28 mouse cellular contexts compared by ENCODE assay signal in the genomic region with DNA sequence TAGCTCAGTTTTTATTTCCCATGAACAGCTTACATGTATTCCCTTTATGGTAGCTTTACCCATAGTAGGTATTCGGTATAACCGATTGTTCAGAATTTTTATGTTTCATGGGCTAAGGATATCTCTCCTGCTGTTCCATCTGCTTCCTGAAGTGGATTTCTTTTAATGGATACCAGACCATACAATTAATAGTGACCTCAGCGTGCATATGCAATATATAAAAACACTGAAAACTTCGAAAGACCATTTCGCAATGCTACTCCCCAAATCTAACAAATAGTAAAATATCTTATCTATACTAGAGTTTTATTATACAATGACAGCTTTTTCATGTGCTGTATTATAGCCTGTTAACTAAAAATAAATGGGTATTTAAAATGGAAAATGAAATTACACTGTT.
DNase-seq lines count a peak whose midpoint lies in the region; ATAC-seq lines count a peak whose summit lies in the region.
"Had no signal": no experiment of that assay in that cellular context is flagged by ENCODE, and none has a peak within 500 bp of the region (broad histone marks: within the 10 kb centered on the region; RNA-seq: fewer than 3 reads in every experiment).

No protein-coding gene starts in this region.

- H3K4me3 ChIP-seq in forebrain, embryonic 14.5 days (ENCODE audit: low read depth, low read length): no peak overlapping the region
- H3K4me3 ChIP-seq in forebrain, embryonic 16.5 days (replicated peaks; ENCODE audit: low read length): no peak overlapping the region
- H3K4me3 ChIP-seq in embryonic facial prominence, embryonic 10.5 days: no peak overlapping the region
- no peak overlapping the region for H3K4me3 ChIP-seq in embryonic facial prominence, embryonic 13.5 days
- no peak overlapping the region for H3K4me3 ChIP-seq in limb, embryonic 11.5 days (ENCODE audit: low read depth, low read length)
- no peak overlapping the region for H3K4me3 ChIP-seq in kidney, embryonic 15.5 days (replicated peaks)
- H3K4me3 ChIP-seq: heart, embryonic 10.5 days; hindbrain, embryonic 13.5 days; left cerebral cortex, adult 2 months; liver, embryonic 15.5 days; midbrain, embryonic 10.5 days; midbrain, embryonic 15.5 days had no signal

- no peak for DNase-seq in forebrain, embryonic 14.5 days (ENCODE audit: low spot score)
- no peak for DNase-seq in embryonic facial prominence, embryonic 10.5 days (ENCODE audit: low spot score)
- DNase-seq in limb, embryonic 11.5 days (ENCODE audit: low spot score): no peak
- DNase-seq in gastrocnemius, postnatal 14 days: no peak
- no peak for DNase-seq in left cerebral cortex, postnatal 25 days (ENCODE audit: low spot score in 2 of 2)
- DNase-seq: adrenal gland, postnatal 10 days; cerebellum, adult 8-10 months; cerebellum, postnatal 25 days; gastrocnemius, postnatal 10 days; heart, postnatal 14 days; kidney, adult 9 months; kidney, postnatal 25 days; lung, postnatal 14 days; spleen, adult 18-20 months; thymus, adult 18-20 months; thymus, postnatal 25 days had no signal

- H3K9me3 ChIP-seq in forebrain, embryonic 14.5 days (replicated peaks; ENCODE audit: control insufficient read depth, low read length): no peaks in the 10 kb centered on the region
- no peaks in the 10 kb centered on the region for H3K9me3 ChIP-seq in forebrain, embryonic 16.5 days (ENCODE audit: control insufficient read depth, low read length)
- no peaks in the 10 kb centered on the region for H3K9me3 ChIP-seq in embryonic facial prominence, embryonic 10.5 days
- H3K9me3 ChIP-seq in embryonic facial prominence, embryonic 13.5 days: no peaks in the 10 kb centered on the region
- no peaks in the 10 kb centered on the region for H3K9me3 ChIP-seq in limb, embryonic 11.5 days (ENCODE audit: control insufficient read depth, low read length)
- no peaks in the 10 kb centered on the region for H3K9me3 ChIP-seq in kidney, embryonic 15.5 days (replicated peaks)
- H3K9me3 ChIP-seq: heart, embryonic 10.5 days; hindbrain, embryonic 13.5 days; liver, embryonic 15.5 days; midbrain, embryonic 10.5 days; midbrain, embryonic 15.5 days had no signal

- H3K4me1 ChIP-seq in forebrain, embryonic 14.5 days (ENCODE audit: control insufficient read depth, insufficient read depth, low read length): peaks cover 33% of the 10 kb centered on the region
- peaks cover 12% of the 10 kb centered on the region for H3K4me1 ChIP-seq in forebrain, embryonic 16.5 days (replicated peaks; ENCODE audit: control insufficient read depth, insufficient read depth, low read length)
- peaks cover 48% of the 10 kb centered on the region for H3K4me1 ChIP-seq in embryonic facial prominence, embryonic 10.5 days
- peaks cover 28% of the 10 kb centered on the region for H3K4me1 ChIP-seq in embryonic facial prominence, embryonic 13.5 days
- peaks cover 28% of the 10 kb centered on the region for H3K4me1 ChIP-seq in limb, embryonic 11.5 days (ENCODE audit: control insufficient read depth, insufficient read depth, low read length)
- H3K4me1 ChIP-seq in kidney, embryonic 15.5 days: peaks cover 7% of the 10 kb centered on the region; the same call in 1 of the 2 replicates
- H3K4me1 ChIP-seq: heart, embryonic 10.5 days; hindbrain, embryonic 13.5 days; liver, embryonic 15.5 days; midbrain, embryonic 10.5 days; midbrain, embryonic 15.5 days had no signal

- H3K4me2 ChIP-seq in forebrain, embryonic 14.5 days (ENCODE audit: low read length): no peak overlapping the region
- no peak overlapping the region for H3K4me2 ChIP-seq in forebrain, embryonic 16.5 days (ENCODE audit: low read length)
- H3K4me2 ChIP-seq in embryonic facial prominence, embryonic 13.5 days: no peak overlapping the region
- H3K4me2 ChIP-seq in limb, embryonic 11.5 days (ENCODE audit: low read depth, severe bottlenecking): no peak overlapping the region
- H3K4me2 ChIP-seq in kidney, embryonic 15.5 days: no peak overlapping the region
- H3K4me2 ChIP-seq: hindbrain, embryonic 13.5 days; liver, embryonic 15.5 days; lung, embryonic 14.5 days; midbrain, embryonic 15.5 days had no signal

- 0 out of 2 replicates have a peak overlapping the region, but pooled peaks have one; percentile 15 for H3K27ac ChIP-seq in forebrain, embryonic 14.5 days (ENCODE audit: low read depth, low read length)
- H3K27ac ChIP-seq in forebrain, embryonic 16.5 days (ENCODE audit: low read length): no peak overlapping the region
- peak overlapping the region; percentile 1; the same call in 1 of the 2 replicates for H3K27ac ChIP-seq in embryonic facial prominence, embryonic 10.5 days (replicated peaks)
- H3K27ac ChIP-seq in embryonic facial prominence, embryonic 13.5 days: peak overlapping the region; percentile 39; the same call in 1 of the 2 replicates
- peak overlapping the region; percentile 47; the same call in 1 of the 2 replicates for H3K27ac ChIP-seq in limb, embryonic 11.5 days (replicated peaks; ENCODE audit: low read depth, low read length)
- H3K27ac ChIP-seq in kidney, embryonic 15.5 days: no peak overlapping the region
- H3K27ac ChIP-seq: heart, embryonic 10.5 days; hindbrain, embryonic 13.5 days; left cerebral cortex, adult 2 months; liver, embryonic 15.5 days; midbrain, embryonic 10.5 days; midbrain, embryonic 15.5 days had no signal

- no peaks in the 10 kb centered on the region for H3K27me3 ChIP-seq in forebrain, embryonic 14.5 days (replicated peaks; ENCODE audit: control insufficient read depth, insufficient read depth, low read length)
- no peaks in the 10 kb centered on the region for H3K27me3 ChIP-seq in forebrain, embryonic 16.5 days (replicated peaks; ENCODE audit: control insufficient read depth, insufficient read depth, low read length)
- no peaks in the 10 kb centered on the region for H3K27me3 ChIP-seq in embryonic facial prominence, embryonic 10.5 days (replicated peaks; ENCODE audit: low read depth, poor library complexity, severe bottlenecking)
- H3K27me3 ChIP-seq in embryonic facial prominence, embryonic 13.5 days: no peaks in the 10 kb centered on the region
- no peaks in the 10 kb centered on the region for H3K27me3 ChIP-seq in limb, embryonic 11.5 days (ENCODE audit: control insufficient read depth, insufficient read depth, low read length)
- H3K27me3 ChIP-seq in kidney, embryonic 15.5 days: no peaks in the 10 kb centered on the region
- H3K27me3 ChIP-seq: hindbrain, embryonic 13.5 days; liver, embryonic 15.5 days; midbrain, embryonic 15.5 days; Patski had no signal

- ATAC-seq in forebrain, embryonic 14.5 days: 0 out of 2 replicates have a peak, but pooled peaks have one; percentile 11
- ATAC-seq in forebrain, embryonic 16.5 days: no peak
- no peak for ATAC-seq in embryonic facial prominence, embryonic 13.5 days (ENCODE audit: insufficient number of reproducible peaks, insufficient read depth, low FRiP score, low TSS enrichment, low read depth)
- ATAC-seq in limb, embryonic 11.5 days (ENCODE audit: insufficient number of reproducible peaks, low FRiP score, low TSS enrichment, low read depth): peak; percentile 23; the same call in 1 of the 2 replicates
- ATAC-seq in kidney, embryonic 15.5 days (replicated peaks; ENCODE audit: low FRiP score): no peak
- ATAC-seq: intestine, postnatal 0 days; midbrain, embryonic 15.5 days; Patski had no signal

- WGBS in forebrain, embryonic 14.5 days: 84% methylated on average over 5 of the region's 5 CpGs
- 79% methylated on average over 5 of the region's 5 CpGs for WGBS in forebrain, embryonic 16.5 days
- WGBS in embryonic facial prominence, embryonic 10.5 days: 71% methylated on average over 5 of the region's 5 CpGs
- WGBS in embryonic facial prominence, embryonic 13.5 days: 33% methylated on average over 5 of the region's 5 CpGs
- 19% methylated on average over 5 of the region's 5 CpGs for WGBS in limb, embryonic 11.5 days
- 80% methylated on average over 5 of the region's 5 CpGs for WGBS in kidney, embryonic 15.5 days

- intact Hi-C loops in gastrocnemius, postnatal 14 days (cut with DNase I; ENCODE audit: low total_unique reads): no loop called here
- intact Hi-C loops in left cerebral cortex, postnatal 25 days (cut with DNase I): no loop called here

- H3K36me3 ChIP-seq in forebrain, embryonic 14.5 days (ENCODE audit: control insufficient read depth, insufficient read depth, low read length): no peaks in the 10 kb centered on the region
- no peaks in the 10 kb centered on the region for H3K36me3 ChIP-seq in forebrain, embryonic 16.5 days (ENCODE audit: control insufficient read depth, insufficient read depth)
- no peaks in the 10 kb centered on the region for H3K36me3 ChIP-seq in embryonic facial prominence, embryonic 10.5 days (replicated peaks)
- no peaks in the 10 kb centered on the region for H3K36me3 ChIP-seq in embryonic facial prominence, embryonic 13.5 days
- no peaks in the 10 kb centered on the region for H3K36me3 ChIP-seq in limb, embryonic 11.5 days (ENCODE audit: control insufficient read depth, insufficient read depth, low read length)
- no peaks in the 10 kb centered on the region for H3K36me3 ChIP-seq in kidney, embryonic 15.5 days
- H3K36me3 ChIP-seq: heart, embryonic 10.5 days; hindbrain, embryonic 13.5 days; liver, embryonic 15.5 days; midbrain, embryonic 10.5 days; midbrain, embryonic 15.5 days had no signal

- H3K9ac ChIP-seq in forebrain, embryonic 14.5 days (ENCODE audit: low read length): no peak overlapping the region
- H3K9ac ChIP-seq in forebrain, embryonic 16.5 days (replicated peaks; ENCODE audit: low read depth, low read length): no peak overlapping the region
- H3K9ac ChIP-seq in embryonic facial prominence, embryonic 13.5 days: no peak overlapping the region
- H3K9ac ChIP-seq in limb, embryonic 11.5 days (ENCODE audit: low read length): no peak overlapping the region
- H3K9ac ChIP-seq in kidney, embryonic 15.5 days: no peak overlapping the region
- H3K9ac ChIP-seq: hindbrain, embryonic 13.5 days; liver, embryonic 15.5 days; lung, embryonic 14.5 days; midbrain, embryonic 15.5 days had no signal

Comparison
In these comparisons a context has a peak if more than half of its experiments do, and no peak if none do; other contexts are left out.
1. ATAC-seq: peak in forebrain, embryonic 14.5 days (single experiment) and limb, embryonic 11.5 days (single experiment); none in forebrain, embryonic 16.5 days (single experiment), embryonic facial prominence, embryonic 13.5 days (single experiment) and kidney, embryonic 15.5 days (single experiment).
2. H3K27ac ChIP-seq: peak in forebrain, embryonic 14.5 days (single experiment), embryonic facial prominence, embryonic 10.5 days (single experiment), embryonic facial prominence, embryonic 13.5 days (single experiment) and limb, embryonic 11.5 days (single experiment); none in forebrain, embryonic 16.5 days (single experiment) and kidney, embryonic 15.5 days (single experiment).